Mouse (Mus musculus) stomach, embryonic 15.5 days (tissue): Measurements from ENCODE around the gene Cort. TPM values are rescaled to one million over a fixed set of nuclear protein-coding genes. Genes with fewer than 3 reads are reported as not detected.

Experiments used
- ATAC-seq: fragments of 200-750 bp; cut with Nextera tagmentation; 2 replicates; pipeline ENCODE4 v1.8.0; 2017; ENCODE audit warnings: low read depth, moderate number of reproducible peaks, moderate TSS enrichment; ENCODE audit not compliant: insufficient read depth, low FRiP score
- H3K27ac ChIP-seq: fragments of 300-500 bp; sonication (generic); 2 replicates; pipeline ENCODE4 v1.5.1; 2015; ENCODE audit warnings: mild to moderate bottlenecking, inconsistent platforms
- H3K27me3 ChIP-seq: fragments of 300-500 bp; sonication (generic); replicated peaks from 2 replicates; pipeline ENCODE4 v1.6.1; 2015; ENCODE audit warnings: inconsistent platforms
- H3K36me3 ChIP-seq: fragments of 300-500 bp; sonication (generic); 2 replicates; pipeline ENCODE4 v1.6.1; 2015; ENCODE audit warnings: inconsistent platforms
- H3K4me1 ChIP-seq: fragments of 300-500 bp; sonication (generic); 2 replicates; pipeline ENCODE4 v1.6.1; 2015; ENCODE audit warnings: inconsistent platforms
- H3K4me2 ChIP-seq: fragments of 300-500 bp; sonication (generic); 2 replicates; pipeline ENCODE4 v1.6.1; 2015; ENCODE audit warnings: mild to moderate bottlenecking, inconsistent platforms
- H3K4me3 ChIP-seq: fragments of 300-500 bp; sonication (generic); replicated peaks from 2 replicates; pipeline ENCODE4 v1.5.1; 2015; ENCODE audit warnings: inconsistent platforms
- H3K9ac ChIP-seq: fragments of 300-500 bp; sonication (generic); 2 replicates; pipeline ENCODE4 v1.6.1; 2015; ENCODE audit warnings: inconsistent platforms
- H3K9me3 ChIP-seq: fragments of 300-500 bp; sonication (generic); 2 replicates; pipeline ENCODE4 v1.6.1; 2016; ENCODE audit warnings: inconsistent platforms
- WGBS: fragments of 180-500 bp; shearing (Covaris S2); methylation state at CpG from one replicate; pipeline ENCODE4 v1.1.7; 2015; 5-methylcytosine and 5-hydroxymethylcytosine counted together
- polyA plus RNA-seq: library from polyadenylated mRNA; unstranded; fragments of >200 nt; fragmentation: Nextera tagmentation; extraction: Ambion mirVana; gene quantifications from 2 replicates; pipeline ENCODE4 v1.2.1, GENCODE M21; 2015

The Cort gene
- polyA plus RNA-seq, 1 experiment from 2014 or later: 0.41 TPM

DNA sequence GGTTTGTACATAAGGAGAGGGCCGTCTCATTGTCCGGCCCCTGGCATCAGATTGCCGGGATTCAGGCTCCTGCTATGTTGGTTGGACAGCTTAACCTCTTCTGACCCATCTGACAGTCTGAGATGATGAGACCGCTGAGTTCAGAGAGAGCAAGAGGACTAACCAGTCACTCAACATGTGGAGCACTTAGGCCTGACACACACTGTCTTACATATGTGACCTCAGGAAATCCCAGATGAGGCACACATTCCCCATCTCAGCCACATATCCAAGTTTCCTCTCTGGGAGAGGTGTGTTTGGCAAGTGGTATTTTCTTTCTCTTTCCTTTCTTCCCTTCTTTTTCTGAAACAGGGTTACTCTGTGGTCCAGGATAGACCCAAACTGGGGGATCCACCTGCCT, 18.6 kb upstream of the Cort start:
- H3K9me3 ChIP-seq: no peaks in the 10 kb centered on the region
- H3K27ac ChIP-seq: no peak overlapping the region
- peaks cover 10% of the 10 kb centered on the region; the same call in 1 of the 2 replicates for H3K4me1 ChIP-seq
- no peak overlapping the region for H3K4me2 ChIP-seq
- no peak overlapping the region for H3K9ac ChIP-seq
- no peak for ATAC-seq
- no peaks in the 10 kb centered on the region for H3K27me3 ChIP-seq
- WGBS: 72% methylated on average over 4 of the region's 4 CpGs
- no peak overlapping the region for H3K4me3 ChIP-seq
- H3K36me3 ChIP-seq: peaks cover 2% of the 10 kb centered on the region; the same call in 1 of the 2 replicates

DNA sequence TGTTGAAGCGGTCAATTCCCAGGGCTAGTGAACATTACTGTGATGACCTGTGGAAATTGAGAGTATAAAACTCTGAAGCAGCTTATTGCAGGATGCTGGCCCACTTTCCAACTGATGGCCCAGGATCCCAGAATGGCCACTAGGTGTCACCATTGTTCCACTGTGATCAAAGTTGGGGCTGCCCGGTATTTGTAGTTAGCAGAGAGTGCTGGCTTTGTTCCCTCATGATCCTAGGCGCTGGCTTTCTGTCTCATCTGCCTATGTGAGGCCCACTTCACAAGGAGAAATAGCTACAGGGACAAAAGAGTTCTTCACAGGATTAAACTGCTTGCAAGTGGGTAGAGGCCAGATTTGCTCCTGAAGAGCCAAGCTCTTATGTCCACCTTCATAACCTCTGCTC, 17.9 kb upstream of the Cort start:
- Histone ChIP-seq H3K27me3 (no peaks in the 10 kb centered on the region), H3K4me2 (no peak overlapping the region), H3K36me3 (no peaks in the 10 kb centered on the region), H3K9me3 (no peaks in the 10 kb centered on the region), H3K4me3 (no peak overlapping the region), H3K4me1 (peaks cover 10% of the 10 kb centered on the region; the same call in 1 of the 2 replicates), H3K9ac (no peak overlapping the region), H3K27ac (no peak overlapping the region)
- peak; percentile 33; the same call in 1 of the 2 replicates for ATAC-seq
- 3% methylated on average over 3 of the region's 3 CpGs for WGBS

DNA sequence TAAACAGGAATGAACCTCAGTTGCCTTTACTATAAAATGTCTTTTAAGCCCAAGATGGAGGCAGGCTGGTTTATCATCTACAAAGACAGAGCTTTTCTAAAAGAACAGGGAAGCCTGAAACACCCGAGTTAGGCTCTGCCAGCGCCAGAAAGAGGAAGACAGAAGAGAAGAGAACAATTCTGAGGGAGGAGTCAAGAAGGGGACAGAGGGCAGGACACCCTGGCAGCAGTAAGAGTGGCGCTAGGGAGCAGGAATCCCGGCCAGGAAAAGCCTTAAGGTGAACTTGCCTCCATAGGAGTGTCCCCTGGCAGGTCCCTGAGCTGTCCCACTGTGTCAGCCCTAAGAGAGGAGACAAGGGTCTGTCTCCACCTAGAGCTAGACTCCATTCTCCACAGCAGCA, 17.0 kb upstream of the Cort start:
- Histone ChIP-seq H3K4me1 (peaks cover 10% of the 10 kb centered on the region; the same call in 1 of the 2 replicates), H3K4me2 (no peak overlapping the region), H3K27ac (no peak overlapping the region), H3K9ac (no peak overlapping the region), H3K9me3 (no peaks in the 10 kb centered on the region), H3K27me3 (no peaks in the 10 kb centered on the region), H3K36me3 (no peaks in the 10 kb centered on the region), H3K4me3 (no peak overlapping the region)
- WGBS: 20% methylated on average over 4 of the region's 4 CpGs
- ATAC-seq: no peak

- Histone ChIP-seq H3K36me3 (no peaks in the 10 kb centered on the region), H3K4me3 (no peak overlapping the region), H3K9me3 (no peaks in the 10 kb centered on the region), H3K9ac (no peak overlapping the region), H3K4me2 (no peak overlapping the region), H3K27me3 (no peaks in the 10 kb centered on the region), H3K27ac (no peak overlapping the region), H3K4me1 (peaks cover 6% of the 10 kb centered on the region)
- WGBS: 77% methylated on average over 8 of the region's 8 CpGs
- ATAC-seq: no peak
Observed at GRCm38 (mm10) chr4:149138515-149138914, 12.0 kb upstream of the Cort start.

- H3K4me3 ChIP-seq: peak within 1 kb of the TSS; percentile 61
- H3K27me3 ChIP-seq: no peaks in the 10 kb centered on the region
- ATAC-seq: peak; percentile 92
- peak within 1 kb of the TSS; percentile 93 for H3K27ac ChIP-seq
- H3K4me2 ChIP-seq: peak within 1 kb of the TSS; percentile 57
- under 1% methylated on average over 68 of the region's 68 CpGs for WGBS
- H3K4me1 ChIP-seq: peaks cover 8% of the 10 kb centered on the region
- no peaks in the 10 kb centered on the region for H3K9me3 ChIP-seq
- peak within 1 kb of the TSS; percentile 59; the same call in 1 of the 2 replicates for H3K9ac ChIP-seq
- H3K36me3 ChIP-seq: no peaks in the 10 kb centered on the region
Observed at GRCm38 (mm10) chr4:149136982-149137770, 10.6 kb upstream of the Cort start, which contains the start of gene Cenps. Gene Cenps (minus strand): TSS chr4:149137629.

DNA sequence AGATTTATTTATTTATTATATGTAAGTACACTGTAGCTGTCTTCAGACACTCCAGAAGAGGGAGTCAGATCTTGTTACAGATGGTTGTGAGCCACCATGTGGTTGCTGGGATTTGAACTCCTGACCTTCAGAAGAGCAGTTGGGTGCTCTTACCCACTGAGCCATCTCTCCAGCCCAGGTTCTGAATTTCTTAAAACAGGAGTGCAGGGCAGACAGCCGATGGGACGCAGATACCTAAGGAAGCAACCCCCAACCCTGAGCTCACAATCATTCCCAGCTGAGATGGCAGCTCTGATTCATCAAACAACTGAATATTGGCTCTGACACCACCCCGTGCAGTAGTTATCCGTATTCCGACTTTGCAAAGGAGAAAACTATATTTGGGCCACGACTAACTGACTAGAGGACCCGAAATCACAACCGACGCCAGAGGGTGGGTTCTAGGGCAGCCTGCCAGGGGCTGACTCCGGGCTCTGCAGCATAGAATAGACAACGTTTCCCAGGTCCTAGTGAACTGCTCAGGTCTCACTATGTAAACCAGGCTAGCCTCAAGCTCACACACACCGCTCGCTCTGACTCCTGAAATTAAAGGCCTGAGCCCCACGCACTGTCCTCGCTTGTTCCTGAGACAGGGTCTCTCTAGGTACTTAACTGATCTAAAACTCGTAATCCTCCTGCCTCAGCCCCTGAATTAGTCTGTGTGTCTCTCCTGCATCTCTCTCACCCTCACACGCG, 9.7 kb upstream of the Cort start:
- Histone ChIP-seq H3K27me3 (no peaks in the 10 kb centered on the region), H3K36me3 (no peaks in the 10 kb centered on the region), H3K9ac (peak overlapping the region; percentile 59; the same call in 1 of the 2 replicates), H3K9me3 (no peaks in the 10 kb centered on the region), H3K4me1 (peaks cover 8% of the 10 kb centered on the region), H3K27ac (no peak overlapping the region; the same call in 1 of the 2 replicates), H3K4me2 (peak overlapping the region; percentile 57), H3K4me3 (peak overlapping the region; percentile 61)
- WGBS: 58% methylated on average over 18 of the region's 18 CpGs
- ATAC-seq: no peak

DNA sequence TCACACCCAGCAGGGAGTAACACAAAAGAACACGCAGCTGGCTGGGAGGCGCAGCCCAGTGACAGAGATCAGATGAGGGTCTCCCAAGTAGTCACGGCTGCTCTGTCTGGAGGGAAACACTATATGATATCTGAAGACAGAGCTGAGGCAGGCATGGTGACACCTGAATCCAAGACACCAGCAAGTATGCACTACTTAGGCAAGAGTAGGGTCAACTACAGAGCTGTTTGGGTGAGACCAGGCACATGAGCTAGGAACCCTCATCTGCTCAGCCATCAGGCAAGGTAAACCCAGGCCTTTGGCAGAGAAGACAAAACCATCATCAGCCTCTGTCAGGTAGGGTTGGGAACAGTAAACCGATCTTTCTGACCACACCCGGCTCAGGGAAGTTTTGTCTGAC, 6.8 kb upstream of the Cort start:
- Histone ChIP-seq H3K27me3 (no peaks in the 10 kb centered on the region), H3K4me2 (no peak overlapping the region), H3K4me1 (peaks cover 8% of the 10 kb centered on the region), H3K36me3 (no peaks in the 10 kb centered on the region), H3K9ac (no peak overlapping the region), H3K4me3 (no peak overlapping the region), H3K9me3 (no peaks in the 10 kb centered on the region), H3K27ac (no peak overlapping the region)
- no peak for ATAC-seq
- 79% methylated on average over 5 of the region's 5 CpGs for WGBS

GRCm38 (mm10) chr4:149131789-149132565, 5.4 kb upstream of the Cort start:
- no peak for ATAC-seq
- no peak overlapping the region; the same call in 1 of the 2 replicates for H3K4me2 ChIP-seq
- H3K4me1 ChIP-seq: peaks cover 8% of the 10 kb centered on the region
- 66% methylated on average over 21 of the region's 21 CpGs for WGBS
- no peak overlapping the region for H3K27ac ChIP-seq
- H3K36me3 ChIP-seq: no peaks in the 10 kb centered on the region
- no peak overlapping the region for H3K4me3 ChIP-seq
- no peaks in the 10 kb centered on the region for H3K27me3 ChIP-seq
- no peak overlapping the region for H3K9ac ChIP-seq
- H3K9me3 ChIP-seq: no peaks in the 10 kb centered on the region

DNA sequence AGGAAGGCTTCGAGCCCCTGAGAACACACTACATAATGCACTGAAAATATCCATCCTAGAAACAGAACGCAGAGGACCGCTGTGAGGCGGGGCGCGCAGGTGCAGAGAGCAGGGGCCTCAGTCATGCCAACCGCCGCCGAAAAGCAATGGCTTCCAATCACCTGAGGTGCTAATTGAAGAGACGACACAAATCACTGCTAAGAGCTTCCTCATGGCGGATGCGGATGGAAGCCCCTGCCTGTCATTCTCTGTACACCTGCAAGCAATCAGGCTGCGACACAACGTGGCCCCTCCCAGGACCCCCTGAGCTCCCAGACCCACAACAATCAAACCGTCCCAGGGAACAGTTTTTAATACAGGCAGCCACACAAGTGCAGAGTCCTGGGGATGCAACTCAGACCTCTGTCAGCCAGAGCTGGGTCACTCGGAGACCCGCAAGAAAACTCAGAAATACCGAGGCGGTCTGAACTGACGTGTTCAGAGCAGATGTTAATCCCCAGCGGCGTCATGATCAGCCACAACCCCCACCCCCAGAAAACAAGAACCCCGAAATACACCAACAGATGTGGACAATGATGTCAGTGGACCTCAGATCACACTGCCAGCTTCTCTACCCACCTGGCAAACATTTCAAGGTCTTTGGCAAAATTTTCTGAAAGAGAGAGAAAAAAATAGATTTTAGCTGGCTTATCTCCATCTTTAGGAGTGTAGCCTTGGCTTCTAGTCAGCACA, 4.6 kb upstream of the Cort start:
- Histone ChIP-seq H3K36me3 (no peaks in the 10 kb centered on the region), H3K9ac (no peak overlapping the region), H3K4me1 (peaks cover 6% of the 10 kb centered on the region), H3K27me3 (no peaks in the 10 kb centered on the region), H3K4me3 (no peak overlapping the region), H3K4me2 (no peak overlapping the region), H3K27ac (no peak overlapping the region), H3K9me3 (no peaks in the 10 kb centered on the region)
- 87% methylated on average over 23 of the region's 23 CpGs for WGBS
- ATAC-seq: no peak

DNA sequence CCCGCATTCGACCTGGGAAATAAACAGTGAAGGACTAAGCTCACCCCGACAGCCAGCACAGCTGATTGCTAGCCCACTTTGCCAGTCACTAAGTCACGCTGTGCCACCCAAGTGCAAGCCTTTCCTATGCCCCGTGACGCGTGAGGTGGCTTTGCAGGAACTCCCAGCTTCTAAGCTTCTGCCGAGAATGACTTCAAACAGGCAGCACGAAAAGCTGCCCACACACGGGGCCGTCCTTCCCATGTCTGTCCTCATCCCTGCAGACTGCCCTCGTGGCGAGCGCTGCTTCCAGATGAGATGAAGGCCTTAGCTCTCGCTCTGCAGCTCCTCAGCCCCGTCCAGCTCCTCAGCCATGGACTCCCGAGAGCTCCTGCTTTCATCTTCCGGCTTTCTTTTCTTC, 1.9 kb upstream of the Cort start:
- Histone ChIP-seq H3K27me3 (no peaks in the 10 kb centered on the region), H3K9ac (no peak overlapping the region), H3K9me3 (no peaks in the 10 kb centered on the region), H3K4me3 (no peak overlapping the region), H3K4me2 (no peak overlapping the region), H3K27ac (no peak overlapping the region), H3K4me1 (peaks cover 7% of the 10 kb centered on the region), H3K36me3 (no peaks in the 10 kb centered on the region)
- ATAC-seq: no peak
- 70% methylated on average over 18 of the region's 18 CpGs for WGBS

DNA sequence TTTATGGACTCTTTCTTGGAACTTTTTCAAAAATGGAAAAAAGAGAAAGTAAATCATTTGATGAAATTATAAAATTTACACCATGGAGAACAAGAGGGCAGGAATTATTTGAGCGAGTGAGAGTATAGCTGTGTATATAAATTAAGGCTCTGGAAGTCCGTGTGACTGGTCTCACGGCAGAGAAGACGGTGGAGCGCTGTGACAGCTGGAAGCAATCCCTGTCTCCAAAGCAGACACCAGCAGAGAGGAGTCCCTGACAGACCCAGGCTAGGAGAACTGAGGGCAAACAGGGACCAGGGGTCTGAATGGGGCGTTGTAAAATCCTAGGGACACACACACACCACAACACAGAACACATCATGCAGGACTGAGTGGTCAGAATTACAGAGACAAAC, 451 bp downstream of the Cort start:
- no peaks in the 10 kb centered on the region for H3K27me3 ChIP-seq
- H3K27ac ChIP-seq: no peak overlapping the region
- H3K9me3 ChIP-seq: no peaks in the 10 kb centered on the region
- no peak overlapping the region for H3K9ac ChIP-seq
- H3K4me3 ChIP-seq: no peak overlapping the region
- ATAC-seq: no peak
- H3K36me3 ChIP-seq: no peaks in the 10 kb centered on the region
- peaks cover 4% of the 10 kb centered on the region; the same call in 1 of the 2 replicates for H3K4me1 ChIP-seq
- H3K4me2 ChIP-seq: no peak overlapping the region
- 53% methylated on average over 6 of the region's 6 CpGs for WGBS
